Mouse (Mus musculus): ENCODE results near the gene Slc36a1. TPM values are rescaled to one million over a fixed set of nuclear protein-coding genes. Genes with fewer than 3 reads are reported as not detected.

Slc36a1 gene
- 2.3 TPM for polyA plus RNA-seq (2017; shearing (Covaris generic))

DNA sequence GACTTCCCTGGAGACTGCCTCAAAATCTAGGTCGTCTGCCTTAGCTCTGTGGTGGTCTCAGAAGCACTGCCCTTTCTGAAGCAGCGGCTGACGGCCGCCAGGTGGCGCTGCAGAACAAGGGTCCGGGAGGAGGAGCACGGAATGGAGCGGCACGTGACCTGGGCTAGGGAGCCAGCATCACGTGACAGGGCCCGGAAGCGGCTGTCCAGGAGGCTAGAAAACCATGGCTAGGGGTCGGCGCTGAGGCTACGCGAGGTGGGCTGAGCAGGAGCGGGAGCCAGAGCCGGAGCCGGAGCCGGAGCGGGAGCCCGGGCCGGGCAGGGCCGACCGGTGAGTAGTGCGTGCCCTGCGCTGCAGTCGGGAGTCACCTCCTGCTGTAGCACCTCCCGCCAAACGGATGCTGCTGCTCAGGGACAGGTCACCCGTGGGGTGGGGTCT lies at the start of gene Slc36a1:
Slc36a1 (plus strand) TSS at position 192 of the 438 bp plus-strand sequence.

DNA sequence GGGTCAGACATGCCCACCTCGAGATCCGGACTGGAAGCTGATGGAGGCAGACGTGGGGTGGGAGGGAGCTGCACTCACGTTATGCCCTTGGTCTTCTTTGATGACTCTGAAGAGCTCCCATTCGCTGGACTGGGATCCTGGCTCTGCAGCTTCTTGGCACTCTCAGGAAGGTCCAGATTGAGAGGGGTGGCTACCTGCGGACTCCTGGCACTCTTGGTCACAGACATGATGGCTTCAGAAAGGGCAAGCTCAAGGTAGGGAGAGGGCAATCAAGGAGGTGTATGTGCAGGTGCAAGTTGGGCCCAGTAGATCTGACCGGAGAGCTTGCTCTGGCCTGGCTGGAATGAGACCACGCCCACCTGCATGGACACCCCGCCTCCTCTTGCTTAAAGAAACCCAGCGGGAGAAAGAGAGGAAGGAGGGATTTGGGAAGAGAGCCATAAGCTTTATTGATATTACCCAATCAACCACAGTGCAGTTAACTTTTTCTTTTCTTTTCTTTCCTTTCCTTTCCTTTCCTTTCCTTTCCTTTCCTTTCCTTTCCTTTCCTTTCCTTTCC lies 19.3 kb upstream of the Slc36a1 start, which contains the start of gene Slc36a2:
Slc36a2 (minus strand) TSS at position 345 of the 559 bp plus-strand sequence.

Other genes starting within 250 kb of the Slc36a1 start
- gene Tnip1, start 241.4 kb upstream of the Slc36a1 start, polyA plus RNA-seq (2017; shearing (Covaris generic)), result 203 TPM
- gene Anxa6, start 170.9 kb upstream of the Slc36a1 start, polyA plus RNA-seq (2017; shearing (Covaris generic)), result 480 TPM
- gene Ccdc69, start 126.2 kb upstream of the Slc36a1 start, polyA plus RNA-seq (2017; shearing (Covaris generic)), result 32.8 TPM
- 43.9 TPM for gene Gm2a, start 106.2 kb upstream of the Slc36a1 start, polyA plus RNA-seq (2017; shearing (Covaris generic))
- not detected for gene Slc36a3, start 52.6 kb upstream of the Slc36a1 start, polyA plus RNA-seq (2017; shearing (Covaris generic))
- gene Slc36a2, start 19.3 kb upstream of the Slc36a1 start, polyA plus RNA-seq (2017; shearing (Covaris generic)), result not detected
- gene Fat2, start 132.2 kb downstream of the Slc36a1 start, polyA plus RNA-seq (2017; shearing (Covaris generic)), result not detected
- not detected for gene Sparc, start 218.8 kb downstream of the Slc36a1 start, polyA plus RNA-seq (2017; shearing (Covaris generic))